Mouse (Mus musculus): ENCODE data around the gene Arl13b. TPM values are rescaled to one million over a fixed set of nuclear protein-coding genes. Genes with fewer than 3 reads are reported as not detected.

The Arl13b gene
- polyA plus RNA-seq (2015; fragmentation: Nextera tagmentation; extraction: Ambion mirVana): 14.4 and 16.5 TPM in 2 replicates

GRCm38 (mm10) chr16:62846498-62847312 lies at the start of gene Arl13b:
TSS of gene Arl13b (minus strand) at chr16:62847040.
- peak; percentile 96 for DNase-seq (ENCODE audit: low spot score)

- DNase-seq (ENCODE audit: low spot score): peak; percentile 24
These were observed 49.0 kb upstream of the Arl13b start for GRCm38 (mm10) chr16:62895824-62896223.

- DNase-seq (ENCODE audit: low spot score): no peak
These were observed 27.2 kb upstream of the Arl13b start for GRCm38 (mm10) chr16:62874065-62874464.

- DNase-seq (ENCODE audit: low spot score): no peak
These were observed 26.3 kb upstream of the Arl13b start for GRCm38 (mm10) chr16:62873180-62873579.

- no peak for DNase-seq (ENCODE audit: low spot score)
These were observed 25.9 kb upstream of the Arl13b start for GRCm38 (mm10) chr16:62872688-62873117.

- DNase-seq (ENCODE audit: low spot score): no peak
These were observed 14.6 kb upstream of the Arl13b start for GRCm38 (mm10) chr16:62861455-62861854.

GRCm38 (mm10) chr16:62860140-62860539 lies 13.3 kb upstream of the Arl13b start:
- DNase-seq (ENCODE audit: low spot score): no peak

- DNase-seq (ENCODE audit: low spot score): no peak
These were observed 11.2 kb upstream of the Arl13b start for GRCm38 (mm10) chr16:62858018-62858417.

- no peak for DNase-seq (ENCODE audit: low spot score)
These were observed 10.7 kb upstream of the Arl13b start for GRCm38 (mm10) chr16:62857498-62857897.

- no peak for DNase-seq (ENCODE audit: low spot score)
These were observed 9.4 kb upstream of the Arl13b start for GRCm38 (mm10) chr16:62856273-62856672.

- DNase-seq (ENCODE audit: low spot score): no peak
These were observed 8.5 kb upstream of the Arl13b start for GRCm38 (mm10) chr16:62855385-62855784.

GRCm38 (mm10) chr16:62854191-62855068 lies 7.6 kb upstream of the Arl13b start, which contains the start of gene Pros1:
TSS of gene Pros1 (plus strand) at chr16:62854307.
- peak; percentile 40 for DNase-seq (ENCODE audit: low spot score)

GRCm38 (mm10) chr16:62853611-62854126 lies 6.8 kb upstream of the Arl13b start:
- DNase-seq (ENCODE audit: low spot score): no peak

- DNase-seq (ENCODE audit: low spot score): peak; percentile 38
These were observed 5.8 kb upstream of the Arl13b start for GRCm38 (mm10) chr16:62852464-62853252.

- DNase-seq (ENCODE audit: low spot score): no peak
These were observed 1.5 kb downstream of the Arl13b start for GRCm38 (mm10) chr16:62845341-62845740.

- no peak for DNase-seq (ENCODE audit: low spot score)
These were observed 12.7 kb downstream of the Arl13b start for GRCm38 (mm10) chr16:62834016-62834735.

GRCm38 (mm10) chr16:62832481-62832880 lies 14.4 kb downstream of the Arl13b start:
- DNase-seq (ENCODE audit: low spot score): peak; percentile 69

- DNase-seq (ENCODE audit: low spot score): no peak
These were observed 14.8 kb downstream of the Arl13b start for GRCm38 (mm10) chr16:62832027-62832426.

GRCm38 (mm10) chr16:62826156-62827001 lies 20.5 kb downstream of the Arl13b start:
- DNase-seq (ENCODE audit: low spot score): peak; percentile 69
